Mouse (Mus musculus) activated CD4-positive, CD25-positive, alpha-beta regulatory T cell, adult 4 months (primary cell): ENCODE measurements around the gene Tshz2. TPM values are rescaled to one million over a fixed set of nuclear protein-coding genes. Genes with fewer than 3 reads are reported as not detected.

Source experiments
- ATAC-seq: one replicate; pipeline ENCODE4 v1.8.0; 2017
- polyA plus RNA-seq, 2 experiments: library from polyadenylated mRNA; unstranded; fragments of 100-300 nt; shearing (Covaris generic); gene quantifications; one replicate each; pipeline ENCODE4 v1.2.1; 2017

Tshz2 gene
- polyA plus RNA-seq, 2 experiments from 2014 or later = 0.28 to 0.37 TPM

DNA sequence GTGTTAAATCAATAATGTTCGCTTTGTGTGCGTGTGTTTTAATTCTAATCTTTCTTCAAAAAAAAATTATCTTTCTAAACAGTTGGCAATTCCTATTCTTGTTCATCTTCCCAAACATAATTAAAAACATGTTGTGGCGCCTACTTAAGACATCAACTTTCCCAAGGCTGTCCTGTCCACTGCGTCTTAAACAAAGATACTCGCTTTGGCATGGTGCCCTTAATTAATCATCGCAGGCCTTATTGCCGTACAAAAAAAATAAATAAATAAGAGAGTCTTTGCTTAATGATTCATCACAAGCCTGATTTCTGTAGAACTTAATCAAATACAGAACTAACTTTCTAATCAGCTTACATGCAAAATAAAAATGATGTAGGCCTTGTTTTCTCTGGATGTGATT lies 385.1 kb downstream of the Tshz2 start:
- ATAC-seq = no peak

DNA sequence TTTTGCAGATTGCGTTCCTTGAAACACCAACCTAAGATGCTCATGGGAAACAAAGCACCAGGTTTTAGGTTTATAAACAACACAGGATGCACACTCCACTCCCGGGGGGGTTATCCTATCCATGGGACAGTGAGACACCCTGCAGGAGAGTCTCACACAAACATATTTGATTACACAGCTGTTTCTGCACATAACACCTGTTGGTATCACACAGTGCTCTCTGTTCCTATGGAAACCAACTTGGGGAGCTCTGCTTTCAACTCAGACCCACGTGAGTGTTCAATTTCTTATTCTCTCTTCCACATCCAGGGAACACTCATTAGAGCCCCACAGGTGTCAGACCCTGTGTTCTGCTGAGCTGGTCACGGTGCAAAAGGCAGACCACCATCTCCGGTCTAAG lies 390.1 kb downstream of the Tshz2 start:
- ATAC-seq = no peak

DNA sequence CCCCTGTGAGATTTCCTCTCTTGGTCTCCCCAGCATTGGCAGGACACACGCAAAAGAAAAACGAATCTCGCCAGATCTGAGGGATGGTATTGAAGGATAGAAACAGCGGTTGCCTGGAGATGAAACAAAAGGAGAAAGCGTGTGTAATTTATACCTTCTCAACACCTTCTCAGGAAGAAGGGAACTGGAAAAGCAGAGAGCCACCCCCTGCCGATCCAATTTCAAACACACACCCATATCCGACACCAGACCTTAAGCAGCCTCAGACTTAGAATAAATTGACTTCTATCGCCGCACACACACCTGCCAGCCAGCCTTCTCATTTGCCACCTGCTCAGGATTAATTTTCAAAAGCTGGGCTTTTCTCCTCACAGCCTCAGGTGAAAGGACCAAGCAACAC lies 390.9 kb downstream of the Tshz2 start:
- ATAC-seq = no peak

DNA sequence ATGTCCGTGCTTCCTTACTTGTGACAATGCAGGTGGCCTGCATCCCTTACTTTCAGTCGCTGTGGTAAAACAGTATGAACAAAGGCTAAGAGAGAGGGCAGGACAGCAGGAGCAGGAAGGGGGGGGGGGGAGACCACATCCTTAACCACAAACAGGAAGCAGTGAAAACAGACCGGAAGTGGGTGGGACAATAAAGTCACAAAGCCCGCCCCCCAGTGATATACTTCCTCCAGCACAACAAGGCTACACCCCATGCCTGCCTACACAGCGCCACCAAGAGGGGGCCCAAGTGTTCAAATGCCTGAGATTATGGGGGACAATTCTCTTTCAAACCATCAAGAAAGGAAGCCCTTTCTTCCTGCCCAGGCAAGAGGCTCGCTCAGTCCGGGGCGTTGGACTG lies 392.1 kb downstream of the Tshz2 start:
- ATAC-seq = peak; percentile 49

DNA sequence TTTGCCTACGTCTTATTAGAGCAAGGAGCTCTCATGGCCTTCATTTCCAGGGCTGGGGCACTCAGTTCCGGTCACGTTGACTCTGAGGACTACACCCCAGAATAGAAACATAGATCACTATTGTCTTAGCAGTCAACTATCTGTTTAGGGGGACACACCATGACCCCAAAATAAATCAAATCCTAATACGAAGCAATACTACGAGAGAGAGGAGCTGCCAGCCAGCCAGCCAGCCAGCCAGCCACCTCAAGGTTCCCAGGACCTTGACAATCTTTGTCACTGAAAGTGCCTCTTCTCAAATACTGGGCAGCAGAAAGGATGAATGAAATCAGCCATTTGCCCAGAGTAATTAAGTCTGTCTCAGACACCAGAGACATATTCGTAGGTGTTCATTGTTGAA lies 393.1 kb downstream of the Tshz2 start:
- no peak for ATAC-seq

DNA sequence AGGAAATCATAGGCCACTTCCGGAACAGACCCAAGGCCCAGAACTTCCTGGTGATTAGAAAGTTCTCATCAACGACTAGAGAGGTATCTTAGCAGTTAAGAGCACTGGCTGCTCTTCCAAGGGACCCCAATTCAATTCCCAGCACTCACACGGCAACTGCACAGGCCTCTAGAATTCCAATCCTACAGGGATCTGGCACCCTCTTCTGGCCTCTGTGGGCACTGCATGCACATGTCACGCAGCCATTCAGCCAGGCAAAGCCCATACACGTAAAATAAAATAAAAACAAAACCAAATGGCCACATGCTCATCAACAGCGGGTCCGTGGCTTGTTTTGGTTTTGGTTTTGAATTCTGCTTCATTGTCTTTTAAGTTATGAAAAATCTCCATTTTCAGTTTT lies 395.0 kb downstream of the Tshz2 start:
- ATAC-seq = no peak

DNA sequence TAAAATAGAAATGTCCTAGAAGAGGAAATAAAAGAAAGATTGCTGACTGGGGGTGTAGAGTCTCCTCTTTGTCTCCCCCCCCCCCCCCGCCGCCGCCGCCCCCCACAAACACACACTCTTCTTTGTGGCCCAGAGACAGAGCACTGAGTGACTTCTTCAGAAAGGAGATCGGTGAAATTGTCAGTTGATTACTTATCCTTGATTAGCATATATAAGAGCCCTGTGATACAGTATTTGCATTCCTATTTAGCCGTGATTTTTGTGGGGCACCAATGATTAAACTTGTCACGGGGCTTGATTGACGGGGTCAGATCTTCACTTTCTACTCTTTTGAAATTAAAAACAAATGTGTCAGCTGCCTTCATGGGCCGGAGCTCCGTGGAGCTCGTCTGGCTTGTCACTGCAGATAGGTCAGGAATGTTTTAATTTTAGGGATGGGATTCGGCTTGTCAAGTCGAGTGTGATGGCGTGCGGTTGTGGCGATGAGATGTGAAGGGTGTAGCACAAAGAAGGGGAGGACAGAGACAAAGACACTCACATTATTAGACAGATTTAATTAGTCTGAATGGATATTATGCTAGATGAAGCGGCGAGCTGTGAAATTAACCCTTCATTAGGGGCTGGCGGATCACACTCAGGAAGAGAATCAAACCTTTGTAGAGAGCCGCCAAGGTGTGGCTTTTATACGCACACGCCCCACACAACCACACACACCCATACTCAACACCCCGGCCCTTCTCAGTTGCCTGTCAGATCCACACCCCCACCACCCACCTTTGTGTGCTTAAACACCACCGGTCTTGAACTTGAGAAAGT lies 395.9 kb downstream of the Tshz2 start:
- ATAC-seq = no peak

DNA sequence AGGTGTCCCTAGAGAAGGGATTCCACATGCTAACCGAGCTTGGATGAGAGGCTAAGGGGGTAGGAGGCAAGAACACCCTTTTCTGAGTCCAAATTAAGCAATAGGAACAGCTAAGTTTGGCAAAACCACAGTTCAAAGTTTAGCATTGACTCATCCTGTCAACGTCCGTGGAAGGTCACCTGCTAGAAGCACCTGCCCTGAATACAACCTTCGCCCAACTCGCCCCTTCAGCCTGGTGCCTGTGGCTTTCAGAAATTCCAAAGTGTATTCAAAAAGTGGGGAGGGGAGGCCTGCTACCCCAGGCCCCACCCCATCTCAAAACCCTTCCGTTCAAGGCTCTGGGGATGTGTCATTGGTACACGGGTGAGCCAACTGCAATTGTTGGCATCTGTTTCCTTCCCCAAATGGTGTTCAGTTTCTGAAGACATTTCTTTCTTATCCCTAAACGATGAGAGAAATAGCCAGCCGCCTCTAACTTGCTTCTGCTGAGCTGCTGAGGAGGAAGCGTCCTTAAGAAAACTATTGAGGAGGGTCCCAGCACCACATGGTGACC lies 396.6 kb downstream of the Tshz2 start:
- ATAC-seq = no peak

DNA sequence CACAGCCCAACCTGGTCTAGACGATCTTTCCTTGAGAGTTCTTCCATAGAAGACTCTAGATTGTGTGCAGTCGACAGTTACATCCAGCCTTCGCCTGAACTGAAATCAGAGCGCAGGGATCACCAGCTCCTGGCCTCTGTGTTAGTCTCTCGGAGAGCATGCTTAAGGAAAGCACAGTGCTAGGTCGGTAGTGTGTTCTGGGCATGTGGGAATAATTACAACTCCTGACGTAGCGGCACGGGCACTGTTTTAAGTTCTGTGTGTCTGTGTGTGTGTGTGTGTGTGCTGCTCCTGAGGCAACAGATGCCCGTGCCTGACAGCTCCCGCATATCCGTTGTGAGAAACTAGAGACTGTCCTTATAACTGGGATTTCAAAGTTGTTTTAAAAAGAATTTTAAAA lies 398.4 kb downstream of the Tshz2 start:
- no peak for ATAC-seq

DNA sequence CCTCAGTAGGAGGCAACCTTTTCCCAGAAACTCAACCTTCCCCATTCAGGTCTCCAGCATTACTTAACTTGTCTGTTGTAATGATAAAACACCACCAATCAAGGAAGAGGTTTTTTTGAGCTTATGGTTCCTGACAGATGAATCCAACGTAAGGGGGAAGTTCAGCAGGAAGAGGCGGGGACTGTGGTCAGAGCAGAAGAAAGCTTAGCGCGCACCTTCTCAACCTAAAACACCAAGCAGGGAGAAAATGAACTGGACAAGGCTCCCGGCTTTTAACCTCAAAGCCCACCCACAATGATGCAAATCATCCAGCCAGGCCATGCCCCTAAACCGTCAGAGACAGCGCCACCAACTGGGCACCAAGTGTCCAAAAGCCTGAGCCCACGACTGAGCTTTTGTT lies 399.1 kb downstream of the Tshz2 start:
- ATAC-seq = no peak

DNA sequence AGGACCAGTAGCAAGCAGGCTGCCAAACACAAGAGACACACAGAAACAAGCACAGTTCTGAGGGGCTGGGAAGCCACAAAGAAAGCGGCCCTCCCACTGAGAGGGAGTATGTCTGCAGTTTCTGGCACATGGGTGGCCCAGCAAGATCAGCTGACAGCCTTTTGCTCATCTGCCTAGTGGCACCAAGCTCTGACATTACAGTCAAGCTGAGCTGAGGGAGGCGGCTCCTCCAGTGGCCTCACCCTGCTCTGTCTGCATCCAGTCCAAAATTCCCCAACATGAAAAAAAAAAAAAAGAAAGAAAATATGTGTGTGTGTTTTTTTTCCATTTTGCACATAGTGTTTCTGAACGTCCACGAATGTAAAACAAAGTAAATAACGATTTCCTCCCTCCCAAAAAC lies 400.4 kb downstream of the Tshz2 start:
- no peak for ATAC-seq

DNA sequence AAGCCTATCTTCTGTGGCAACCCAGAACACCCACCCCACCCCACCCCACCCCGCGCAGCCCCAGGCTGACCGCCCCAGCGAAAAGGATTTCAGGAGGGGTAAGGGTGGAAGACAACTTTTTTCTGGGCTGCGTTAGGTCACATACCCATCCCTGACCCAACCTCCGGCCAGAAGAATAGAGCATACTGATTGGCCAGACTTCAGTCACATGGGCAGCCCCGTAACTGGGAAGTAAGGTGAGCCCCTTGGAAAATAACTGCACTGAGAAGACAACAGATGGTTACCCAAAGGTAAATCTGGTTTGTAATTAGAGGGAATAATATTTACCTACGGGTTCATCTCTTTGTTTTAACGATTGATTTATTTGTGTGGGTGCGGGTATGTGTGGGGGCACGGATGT lies 402.0 kb downstream of the Tshz2 start:
- no peak for ATAC-seq

DNA sequence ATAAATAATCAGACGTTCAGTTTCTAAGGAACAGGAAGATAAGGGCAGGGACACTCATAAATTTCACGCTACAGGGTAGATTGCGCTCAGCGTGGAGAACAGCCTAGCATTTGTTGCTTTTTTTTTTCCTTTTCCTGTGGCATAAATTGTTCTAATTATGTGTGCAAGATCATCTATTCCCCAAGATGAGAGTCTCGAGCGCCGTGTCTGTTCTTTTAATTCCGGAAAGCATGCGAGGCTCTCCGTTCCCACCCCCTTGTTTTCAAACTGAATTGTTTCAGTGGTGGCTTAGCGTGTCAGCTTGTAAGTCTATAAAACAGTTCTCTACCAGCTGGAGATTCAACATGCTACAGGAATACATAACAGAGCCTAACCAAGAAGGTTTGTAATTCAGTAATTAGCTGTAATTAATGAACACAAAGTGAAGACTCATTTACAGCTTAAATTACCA lies 404.0 kb downstream of the Tshz2 start:
- ATAC-seq = no peak

DNA sequence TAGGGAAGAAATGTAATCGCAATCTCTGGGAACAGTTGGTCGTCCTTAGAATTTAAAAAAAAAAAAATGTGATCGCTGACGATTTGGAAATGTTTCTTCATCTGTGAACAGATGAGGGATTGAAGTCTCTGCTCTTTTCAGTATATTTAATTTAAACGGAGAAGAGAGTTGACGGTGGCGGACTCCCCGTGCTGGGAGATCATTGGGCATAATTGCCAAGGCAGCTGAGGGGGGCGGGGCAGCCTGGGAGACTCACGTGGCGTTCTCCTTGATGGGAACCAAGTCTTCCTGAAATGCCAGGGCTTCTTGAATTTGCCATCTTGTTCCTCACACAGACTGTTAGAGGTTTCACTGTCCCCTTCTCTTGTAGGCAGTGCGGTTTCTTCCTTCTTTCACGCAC lies 404.5 kb downstream of the Tshz2 start:
- ATAC-seq = no peak

DNA sequence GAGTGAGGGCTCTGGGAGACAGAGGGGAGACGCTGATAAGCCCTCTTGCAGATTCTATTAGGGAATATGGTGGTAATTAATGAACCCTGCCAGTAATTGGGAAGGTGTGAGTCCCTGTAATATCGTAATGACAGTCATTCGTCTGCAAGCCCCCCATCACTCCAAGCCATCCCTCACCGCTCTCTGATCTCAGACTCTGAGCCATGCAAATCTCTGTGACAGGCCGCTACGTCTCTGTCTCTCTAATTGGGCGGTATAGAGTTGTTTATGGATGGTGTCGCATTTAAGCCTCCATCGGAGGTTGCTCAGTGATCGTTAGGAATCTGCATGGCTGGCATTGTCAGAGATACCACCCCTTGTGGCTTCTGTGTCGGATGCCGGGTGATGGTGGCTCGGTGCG lies 407.0 kb downstream of the Tshz2 start:
- no peak for ATAC-seq

DNA sequence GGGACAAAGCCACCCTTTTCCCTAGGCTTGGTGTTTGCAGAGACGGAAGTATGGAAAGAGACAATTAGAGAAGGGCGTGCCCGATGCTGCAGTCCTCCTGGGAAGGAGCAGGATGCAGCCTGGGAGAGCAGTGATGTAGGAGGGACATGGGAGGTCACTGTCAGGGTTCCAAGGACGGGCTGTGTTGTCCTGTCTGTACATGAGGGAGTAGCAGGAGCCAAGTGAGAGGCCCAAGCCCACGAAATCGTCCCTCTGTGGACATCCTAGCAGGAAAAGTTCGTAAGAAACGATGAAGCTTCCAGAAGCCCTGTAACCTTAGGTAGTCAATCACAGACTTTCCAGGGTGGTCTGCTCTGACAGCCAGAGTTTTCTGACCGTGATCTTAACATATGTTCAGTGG lies 408.3 kb downstream of the Tshz2 start:
- ATAC-seq = no peak

DNA sequence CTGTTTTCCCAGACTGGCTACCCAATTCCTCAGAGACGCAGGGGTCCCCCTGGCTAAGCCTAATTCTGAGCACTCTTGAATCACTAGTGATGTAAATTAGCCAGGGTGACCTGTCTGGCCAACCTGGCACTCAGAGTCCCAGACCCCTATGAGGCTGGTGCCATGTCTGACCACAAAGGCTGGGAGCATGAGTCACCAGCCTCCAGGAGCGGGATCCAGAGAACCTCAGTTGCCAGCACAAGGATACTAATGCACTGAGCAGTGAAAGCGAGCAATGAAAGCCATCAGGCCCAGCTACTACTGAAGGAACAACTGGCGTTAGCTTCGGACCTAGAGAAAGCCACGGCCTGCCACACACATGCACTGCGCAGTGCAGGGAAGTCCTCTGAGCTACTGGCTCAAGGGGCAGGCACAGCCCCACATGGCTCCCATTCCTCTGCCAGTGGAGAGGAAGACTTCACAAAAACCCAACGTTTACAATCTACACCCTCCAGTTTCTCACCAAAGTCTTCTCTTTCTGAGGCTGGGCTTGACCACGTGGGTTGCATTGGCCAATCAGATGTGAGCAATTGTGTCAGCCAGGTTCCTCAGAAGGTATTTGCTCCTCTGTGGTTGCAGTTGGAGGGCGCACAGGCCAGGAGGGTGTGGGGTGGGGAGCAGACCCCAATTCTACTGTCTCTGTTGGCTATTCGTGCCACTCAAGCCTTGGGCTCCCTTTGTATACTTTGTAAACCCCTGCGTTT lies 409.8 kb downstream of the Tshz2 start:
- no peak for ATAC-seq

DNA sequence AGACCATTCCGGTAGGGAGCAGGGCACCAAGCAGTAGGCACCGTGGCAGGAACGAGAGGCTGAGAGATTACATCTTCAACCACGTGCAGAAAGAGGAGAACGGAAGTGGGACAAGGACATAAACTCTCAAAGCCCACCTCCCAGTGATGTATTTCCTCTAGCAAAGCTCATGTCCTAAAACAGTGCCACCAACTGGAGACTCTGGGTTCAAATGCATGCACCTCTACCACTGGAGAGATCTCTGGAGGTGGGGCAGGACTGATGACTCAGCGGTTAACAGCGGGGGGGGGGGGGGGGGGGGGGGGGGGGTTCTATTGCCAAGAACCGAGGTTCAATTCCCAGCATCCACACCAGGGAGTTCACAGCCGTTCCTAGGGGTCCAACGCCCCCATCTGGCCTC lies 410.5 kb downstream of the Tshz2 start:
- ATAC-seq = no peak

DNA sequence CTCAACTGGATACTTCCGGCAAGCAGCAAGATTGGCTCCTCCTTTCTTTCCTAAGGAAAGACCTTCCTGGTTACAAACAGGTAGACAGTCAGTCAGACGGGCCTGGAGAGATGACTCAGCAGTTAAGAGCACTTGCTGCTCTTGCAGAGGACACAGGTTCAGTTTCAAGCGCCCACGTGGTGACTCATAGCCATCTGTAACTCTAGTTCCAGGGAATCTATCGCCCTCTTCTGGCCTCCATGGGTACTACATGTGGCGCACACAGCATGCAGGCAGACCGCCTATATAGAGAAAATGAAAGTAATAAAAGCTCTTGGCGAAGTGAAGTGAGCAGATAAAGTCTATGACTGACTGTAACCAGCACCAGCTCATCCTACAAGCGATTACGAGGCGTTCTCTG lies 413.1 kb downstream of the Tshz2 start:
- no peak for ATAC-seq

DNA sequence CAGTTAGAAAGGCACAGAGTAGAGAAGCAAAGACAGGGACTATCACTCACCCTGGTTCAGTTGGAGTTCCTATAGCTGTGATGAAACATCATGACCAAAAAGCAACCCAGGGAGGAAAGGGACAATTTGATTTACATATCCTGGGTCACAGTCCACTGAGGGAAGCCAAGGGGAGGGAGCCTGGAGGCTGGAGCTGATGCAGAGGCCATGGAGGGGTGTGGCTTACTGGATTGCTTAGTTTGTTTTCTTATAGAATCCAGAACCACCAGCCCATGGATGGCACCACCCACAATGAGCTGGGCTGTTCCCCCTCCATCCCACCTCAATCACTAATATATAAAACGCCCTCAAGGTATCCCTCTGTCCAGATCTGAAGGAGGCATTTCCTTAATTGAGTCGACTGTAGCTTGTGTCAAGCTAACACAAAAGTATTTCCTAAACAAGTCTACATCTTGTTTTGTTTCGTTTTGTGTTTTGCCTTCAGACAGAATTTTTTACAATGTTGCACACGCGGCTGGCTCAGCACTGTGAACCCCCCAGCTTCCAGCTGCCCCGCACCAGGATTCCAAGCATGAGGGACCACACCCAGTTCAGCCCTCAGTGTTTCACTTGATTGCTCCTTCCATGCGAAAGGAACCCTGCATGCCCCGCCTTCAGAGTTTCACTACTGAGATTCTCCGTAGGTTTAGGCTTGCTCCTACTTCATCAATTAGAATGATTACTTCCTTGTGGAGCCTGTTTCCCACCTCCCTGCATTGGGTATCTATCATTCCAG lies 413.7 kb downstream of the Tshz2 start:
- ATAC-seq = no peak

DNA sequence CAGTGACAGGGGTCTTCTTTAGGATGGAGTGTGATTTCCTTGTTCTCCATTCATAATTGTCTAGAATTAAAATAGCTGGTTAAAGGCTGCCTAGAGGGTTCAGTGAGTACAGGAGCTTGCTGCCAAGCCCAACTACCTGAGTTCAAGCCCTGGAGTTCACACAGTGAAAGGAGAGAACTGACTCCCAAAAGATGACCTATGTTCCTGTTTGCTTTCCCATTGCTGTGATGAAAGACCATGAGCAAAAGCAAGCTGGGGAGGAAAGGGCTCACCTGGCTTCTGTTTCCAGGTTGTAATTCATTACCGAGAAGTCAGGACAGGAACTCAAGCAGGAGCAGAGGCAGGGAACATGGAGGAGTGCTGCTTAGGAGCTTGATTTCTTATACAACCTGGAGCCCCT lies 416.0 kb downstream of the Tshz2 start:
- ATAC-seq = no peak

DNA sequence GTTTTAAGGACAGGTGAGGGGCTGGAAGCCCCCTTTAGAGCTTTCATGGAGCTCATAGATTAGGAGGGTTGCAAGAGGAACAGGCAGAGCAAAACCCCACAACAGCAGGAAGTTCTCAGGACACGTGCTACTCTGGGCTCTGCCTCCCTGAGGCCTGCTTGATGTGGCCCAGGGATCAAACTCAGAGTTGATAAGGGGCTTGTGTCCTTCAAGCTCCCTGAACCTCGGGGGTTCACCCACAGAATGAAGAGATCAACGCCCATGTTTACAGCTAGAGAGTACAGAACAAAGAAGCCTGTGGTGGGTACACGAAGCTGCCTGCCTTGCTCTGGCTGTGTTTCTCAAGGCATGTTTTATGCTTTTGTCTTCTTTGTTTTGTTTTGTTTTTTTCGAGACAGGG lies 417.8 kb downstream of the Tshz2 start:
- ATAC-seq = no peak

DNA sequence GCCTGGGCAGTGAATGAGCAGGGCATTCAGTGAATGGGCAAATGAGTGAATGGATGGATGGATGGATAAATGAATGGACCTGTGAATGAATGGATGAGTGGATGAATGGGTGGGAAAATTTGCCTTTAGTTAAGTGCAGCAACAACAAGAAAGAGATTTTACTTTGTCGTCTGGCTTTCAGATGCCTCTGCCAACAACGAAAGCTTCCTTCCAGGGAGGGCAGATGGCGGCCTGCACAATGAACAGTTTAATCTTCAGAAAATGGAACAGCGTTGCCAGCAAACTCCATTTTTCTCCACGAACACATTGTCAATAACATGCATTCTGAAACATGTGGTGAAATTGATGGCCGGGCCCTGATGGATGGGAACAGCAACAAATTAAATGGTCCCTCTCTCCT lies 418.6 kb downstream of the Tshz2 start:
- ATAC-seq = no peak
